Mouse (Mus musculus) large intestine, adult 2 months (tissue): ENCODE results near the gene Tmem222. TPM values are rescaled to one million over a fixed set of nuclear protein-coding genes. Genes with fewer than 3 reads are reported as not detected.

ENCODE experiments used
- DNase-seq: peaks from one replicate; pipeline ENCODE4 v3.0.0-alpha.2; 2012; ENCODE audit warnings: low read depth, low spot score
- WGBS: fragments of 180-500 bp; shearing (Covaris S2); methylation state at CpG from one replicate; pipeline ENCODE4 v1.1.7; 2018; 5-methylcytosine and 5-hydroxymethylcytosine counted together
- polyA plus RNA-seq: library from polyadenylated mRNA; depleted of rRNA; stranded (reverse); fragments of >200 nt; gene quantifications from 2 replicates; pipeline ENCODE4 v1.2.3, GENCODE M21; 2012; rRNA removed

Gene Tmem222
- 91.8 and 95.3 TPM in 2 replicates for polyA plus RNA-seq

GRCm38 (mm10) chr4:133277104-133278026 lies at the start of gene Tmem222:
TSS of gene Tmem222 (minus strand) at chr4:133277792.
- under 1% methylated on average over 73 of the region's 73 CpGs for WGBS
- DNase-seq, result peak; percentile 90

GRCm38 (mm10) chr4:133319667-133320066 lies 42.1 kb upstream of the Tmem222 start:
- WGBS, result 93% methylated on average over 3 of the region's 3 CpGs
- DNase-seq, result no peak

- no peak for DNase-seq
- 85% methylated on average over 5 of the region's 5 CpGs for WGBS
Measured at GRCm38 (mm10) chr4:133315991-133316390, 38.4 kb upstream of the Tmem222 start.

GRCm38 (mm10) chr4:133314896-133315295 lies 37.3 kb upstream of the Tmem222 start:
- no peak for DNase-seq
- 34% methylated on average over 8 of the region's 8 CpGs for WGBS

GRCm38 (mm10) chr4:133309948-133310347 lies 32.4 kb upstream of the Tmem222 start:
- DNase-seq, result no peak
- WGBS, result 1% methylated on average over 3 of the region's 3 CpGs

GRCm38 (mm10) chr4:133307331-133307730 lies 29.7 kb upstream of the Tmem222 start:
- no peak for DNase-seq
- WGBS, result 38% methylated on average over 3 of the region's 3 CpGs

- no peak for DNase-seq
- WGBS, result 91% methylated on average over 7 of the region's 7 CpGs
Measured at GRCm38 (mm10) chr4:133305825-133306224, 28.2 kb upstream of the Tmem222 start.

- 96% methylated on average over 7 of the region's 7 CpGs for WGBS
Measured at GRCm38 (mm10) chr4:133304770-133305169, 27.2 kb upstream of the Tmem222 start.

GRCm38 (mm10) chr4:133302668-133303067 lies 25.1 kb upstream of the Tmem222 start:
- no peak for DNase-seq
- WGBS, result 85% methylated on average over 5 of the region's 5 CpGs

More at GRCm38 (mm10) chr4:133304770-133305169, 27.2 kb upstream of the Tmem222 start:
- DNase-seq, result no peak

GRCm38 (mm10) chr4:133301802-133302201 lies 24.2 kb upstream of the Tmem222 start:
- DNase-seq, result no peak
- WGBS, result 23% methylated on average over 4 of the region's 4 CpGs

GRCm38 (mm10) chr4:133300421-133300820 lies 22.8 kb upstream of the Tmem222 start:
- no peak for DNase-seq

GRCm38 (mm10) chr4:133299701-133300100 lies 22.1 kb upstream of the Tmem222 start:
- DNase-seq, result no peak
- WGBS, result 78% methylated on average over 5 of the region's 5 CpGs

More at GRCm38 (mm10) chr4:133300421-133300820, 22.8 kb upstream of the Tmem222 start:
- 95% methylated on average over 11 of the region's 11 CpGs for WGBS

GRCm38 (mm10) chr4:133298516-133299365 lies 21.1 kb upstream of the Tmem222 start:
- DNase-seq, result no peak

GRCm38 (mm10) chr4:133297801-133298238 lies 20.2 kb upstream of the Tmem222 start:
- DNase-seq, result no peak
- WGBS, result 4% methylated on average over 5 of the region's 5 CpGs

More at GRCm38 (mm10) chr4:133298516-133299365, 21.1 kb upstream of the Tmem222 start:
- 75% methylated on average over 12 of the region's 12 CpGs for WGBS

GRCm38 (mm10) chr4:133297360-133297759 lies 19.8 kb upstream of the Tmem222 start:
- 74% methylated on average over 10 of the region's 10 CpGs for WGBS
- no peak for DNase-seq

GRCm38 (mm10) chr4:133294084-133294483 lies 16.5 kb upstream of the Tmem222 start:
- DNase-seq, result no peak
- 91% methylated on average over 11 of the region's 11 CpGs for WGBS

GRCm38 (mm10) chr4:133292901-133293843 lies 15.6 kb upstream of the Tmem222 start:
- DNase-seq, result no peak
- 80% methylated on average over 24 of the region's 24 CpGs for WGBS

- WGBS, result 92% methylated on average over 4 of the region's 4 CpGs
- DNase-seq, result no peak
Measured at GRCm38 (mm10) chr4:133292405-133292804, 14.8 kb upstream of the Tmem222 start.

GRCm38 (mm10) chr4:133291255-133291654 lies 13.7 kb upstream of the Tmem222 start:
- DNase-seq, result no peak
- WGBS, result 92% methylated on average over 1 of the region's 1 CpGs
